In genomic region chr15:103352856-103353255, GRCm38 (mm10) we compare ENCODE assay signal across 8 mouse cellular contexts. TPM values are rescaled to one million over a fixed set of nuclear protein-coding genes. Genes with fewer than 3 reads are reported as not detected.
A peak's percentile ranks its signal among the peaks of the same experiment; 100 is the strongest.
DNase-seq lines count a peak whose midpoint lies in the region; ATAC-seq lines count a peak whose summit lies in the region.

No protein-coding gene starts in this region.

- H3K4me2 ChIP-seq in embryonic facial prominence, embryonic 11.5 days (ENCODE audit: low read depth, low read length): no peak overlapping the region
- no peak overlapping the region for H3K4me2 ChIP-seq in intestine, embryonic 15.5 days (replicated peaks)
- H3K4me2 ChIP-seq in midbrain, embryonic 13.5 days (replicated peaks): no peak overlapping the region

- H3K9me3 ChIP-seq in embryonic facial prominence, embryonic 11.5 days (replicated peaks; ENCODE audit: control insufficient read depth, low read length): no peaks in the 10 kb centered on the region
- H3K9me3 ChIP-seq in intestine, embryonic 15.5 days: no peaks in the 10 kb centered on the region
- no peaks in the 10 kb centered on the region for H3K9me3 ChIP-seq in midbrain, embryonic 13.5 days

- H3K9ac ChIP-seq in embryonic facial prominence, embryonic 11.5 days (replicated peaks; ENCODE audit: low read length): no peak overlapping the region
- H3K9ac ChIP-seq in intestine, embryonic 15.5 days: no peak overlapping the region
- no peak overlapping the region for H3K9ac ChIP-seq in midbrain, embryonic 13.5 days (replicated peaks)

- WGBS in embryonic facial prominence, embryonic 11.5 days: 51% methylated on average over 4 of the region's 4 CpGs
- 40% methylated on average over 4 of the region's 4 CpGs for WGBS in intestine, embryonic 15.5 days
- WGBS in midbrain, embryonic 13.5 days: 45% methylated on average over 4 of the region's 4 CpGs

- peak; percentile 42 for DNase-seq in cerebellum, adult 11 months
- DNase-seq in cerebellum, adult 9-10 months: no peak
- DNase-seq in right cerebral cortex, postnatal 10 days (ENCODE audit: low spot score in 2 of 2): peak; percentile 54 to 70
- no peak for DNase-seq in right cerebral cortex, postnatal 36 days (ENCODE audit: low spot score in 2 of 2)
- DNase-seq in embryonic facial prominence, embryonic 11.5 days (ENCODE audit: low spot score): peak; percentile 81
- DNase-seq in thymus, postnatal 0 days (ENCODE audit: low spot score): peak; percentile 70

- no peak overlapping the region for H3K27ac ChIP-seq in embryonic facial prominence, embryonic 11.5 days (replicated peaks; ENCODE audit: low read depth, low read length)
- H3K27ac ChIP-seq in intestine, embryonic 15.5 days: no peak overlapping the region
- no peak overlapping the region for H3K27ac ChIP-seq in midbrain, embryonic 13.5 days

- no peaks in the 10 kb centered on the region for H3K27me3 ChIP-seq in embryonic facial prominence, embryonic 11.5 days (ENCODE audit: control insufficient read depth, insufficient read depth, low read length)
- H3K27me3 ChIP-seq in intestine, embryonic 15.5 days (replicated peaks): no peaks in the 10 kb centered on the region
- no peaks in the 10 kb centered on the region for H3K27me3 ChIP-seq in midbrain, embryonic 13.5 days

- H3K36me3 ChIP-seq in embryonic facial prominence, embryonic 11.5 days (replicated peaks; ENCODE audit: control insufficient read depth, insufficient read depth, low read depth, low read length): peaks cover 2% of the 10 kb centered on the region; the same call in 1 of the 2 replicates
- H3K36me3 ChIP-seq in intestine, embryonic 15.5 days: peaks cover 40% of the 10 kb centered on the region
- no peaks in the 10 kb centered on the region for H3K36me3 ChIP-seq in midbrain, embryonic 13.5 days

- no peak overlapping the region for H3K4me3 ChIP-seq in embryonic facial prominence, embryonic 11.5 days (ENCODE audit: low read depth, low read length)
- H3K4me3 ChIP-seq in intestine, embryonic 15.5 days (replicated peaks): no peak overlapping the region
- no peak overlapping the region for H3K4me3 ChIP-seq in midbrain, embryonic 13.5 days (replicated peaks)

- no peak for ATAC-seq in embryonic facial prominence, embryonic 11.5 days (replicated peaks; ENCODE audit: insufficient number of reproducible peaks, low FRiP score, low TSS enrichment, low read depth)
- peak; percentile 34; the same call in 1 of the 2 replicates for ATAC-seq in intestine, embryonic 15.5 days
- 0 out of 2 replicates have a peak, but pooled peaks have one; percentile 28 for ATAC-seq in midbrain, embryonic 13.5 days

- H3K4me1 ChIP-seq in embryonic facial prominence, embryonic 11.5 days (ENCODE audit: control insufficient read depth, insufficient read depth, low read length): no peaks in the 10 kb centered on the region
- no peaks in the 10 kb centered on the region for H3K4me1 ChIP-seq in intestine, embryonic 15.5 days (replicated peaks)
- H3K4me1 ChIP-seq in midbrain, embryonic 13.5 days (replicated peaks): no peaks in the 10 kb centered on the region

RNA-seq across cellular contexts. Expression of gene Zfp385a, which starts 13.0 kb away (rescaled TPM):
- polyA plus RNA-seq in embryonic facial prominence, embryonic 11.5 days (2014; fragmentation: Nextera tagmentation; extraction: Ambion mirVana): 12.2 and 16.6 TPM in 2 replicates
- 5.6 TPM in 2 replicates for polyA plus RNA-seq in intestine, embryonic 15.5 days (2015; fragmentation: Nextera tagmentation; extraction: Ambion mirVana)
- 15.1 and 17.9 TPM in 2 replicates for polyA plus RNA-seq in midbrain, embryonic 13.5 days (2015; fragmentation: Nextera tagmentation; extraction: Ambion mirVana)
- polyA plus RNA-seq in thymus, postnatal 0 days (2015; fragmentation: Nextera tagmentation; extraction: Ambion mirVana): 5.0 and 6.0 TPM in 2 replicates

RNA-seq across cellular contexts. Expression of gene Itga5, which starts 13.7 kb away (rescaled TPM):
- 24.6 and 29.6 TPM in 2 replicates for polyA plus RNA-seq in embryonic facial prominence, embryonic 11.5 days (2014; fragmentation: Nextera tagmentation; extraction: Ambion mirVana)
- polyA plus RNA-seq in intestine, embryonic 15.5 days (2015; fragmentation: Nextera tagmentation; extraction: Ambion mirVana): 44.8 and 45.5 TPM in 2 replicates
- polyA plus RNA-seq in midbrain, embryonic 13.5 days (2015; fragmentation: Nextera tagmentation; extraction: Ambion mirVana): 6.8 and 7.8 TPM in 2 replicates
- polyA plus RNA-seq in thymus, postnatal 0 days (2015; fragmentation: Nextera tagmentation; extraction: Ambion mirVana): 9.6 and 10.5 TPM in 2 replicates

RNA-seq across cellular contexts. Expression of gene Gpr84, which starts 42.4 kb away (rescaled TPM):
- polyA plus RNA-seq in embryonic facial prominence, embryonic 11.5 days (2014; fragmentation: Nextera tagmentation; extraction: Ambion mirVana): not detected in 2 replicates
- polyA plus RNA-seq in intestine, embryonic 15.5 days (2015; fragmentation: Nextera tagmentation; extraction: Ambion mirVana): 0.20 and 0.29 TPM in 2 replicates
- polyA plus RNA-seq in midbrain, embryonic 13.5 days (2015; fragmentation: Nextera tagmentation; extraction: Ambion mirVana): 0.18 and 0.94 TPM in 2 replicates
- 0.06 TPM in 1 of 2 replicates, not detected in the other for polyA plus RNA-seq in thymus, postnatal 0 days (2015; fragmentation: Nextera tagmentation; extraction: Ambion mirVana)

Comparison
In these comparisons a context has a peak if more than half of its experiments do, and no peak if none do; other contexts are left out.
1. DNase-seq: peak in cerebellum, adult 11 months (single experiment), right cerebral cortex, postnatal 10 days (2 of 2), embryonic facial prominence, embryonic 11.5 days (single experiment) and thymus, postnatal 0 days (single experiment); none in cerebellum, adult 9-10 months (single experiment) and right cerebral cortex, postnatal 36 days (0 of 2).